Mouse (Mus musculus) cortical plate, adult 2 months (tissue): ENCODE data around the gene Mterf1b.
"Not testable (repeated sequence)": the region's sequence is repeated elsewhere in the genome, so short reads cannot be mapped to it uniquely, and the experiment has no call there.

Experiments
- CTCF ChIP-seq: fragments of 200-500 bp; IDR thresholded peaks from 2 replicates; pipeline ENCODE4 v1.5.1; 2011; ENCODE audit warnings: mild to moderate bottlenecking, control low read depth, low read length; ENCODE audit not compliant: insufficient read depth; ENCODE audit errors: extremely low read depth
- POLR2A ChIP-seq: fragments of 200-500 bp; IDR thresholded peaks from 2 replicates; pipeline ENCODE4 v1.6.1; 2011; ENCODE audit warnings: mild to moderate bottlenecking, low read length, control low read depth; ENCODE audit not compliant: insufficient read depth; ENCODE audit errors: extremely low read depth

DNA sequence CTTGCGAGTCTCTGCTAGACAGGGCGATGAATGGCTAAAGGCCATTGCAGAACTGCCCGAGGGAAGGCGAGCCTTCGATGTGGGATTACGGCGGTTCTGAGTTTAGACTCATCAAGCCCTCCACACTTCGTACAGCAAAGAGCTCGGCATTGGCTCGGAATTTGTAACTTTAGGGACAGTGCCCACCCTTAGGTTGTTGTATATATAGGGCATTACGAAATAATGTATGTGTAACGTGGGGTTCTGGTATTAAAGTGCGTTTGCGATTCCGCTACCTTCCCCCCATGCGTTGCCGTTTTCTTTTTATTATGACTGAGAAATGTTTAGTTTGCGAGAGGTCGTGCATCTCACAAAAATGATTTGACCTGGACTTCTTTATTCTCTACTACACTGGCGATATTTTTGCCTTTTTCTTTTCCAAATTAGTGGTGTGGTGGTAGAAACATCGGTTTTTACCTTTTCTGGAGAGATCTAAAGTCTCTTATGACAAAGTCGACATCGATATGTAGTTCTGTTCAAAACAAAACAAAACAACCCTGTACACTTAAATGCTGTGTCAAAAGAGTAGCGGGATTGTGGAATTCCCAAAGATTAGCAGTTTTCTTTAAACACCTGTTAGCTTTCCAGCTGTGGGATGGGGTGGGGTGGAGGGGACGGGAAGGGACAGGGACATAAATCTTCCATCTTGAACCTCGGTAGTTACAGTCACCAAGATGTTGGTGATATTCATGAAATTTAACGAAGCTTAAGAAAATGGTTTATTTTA lies 497 bp downstream of the Mterf1b start:
- not testable (repeated sequence) for TF ChIP-seq CTCF, POLR2A
